ENCODE assay signal across 8 mouse cellular contexts in the genomic region with DNA sequence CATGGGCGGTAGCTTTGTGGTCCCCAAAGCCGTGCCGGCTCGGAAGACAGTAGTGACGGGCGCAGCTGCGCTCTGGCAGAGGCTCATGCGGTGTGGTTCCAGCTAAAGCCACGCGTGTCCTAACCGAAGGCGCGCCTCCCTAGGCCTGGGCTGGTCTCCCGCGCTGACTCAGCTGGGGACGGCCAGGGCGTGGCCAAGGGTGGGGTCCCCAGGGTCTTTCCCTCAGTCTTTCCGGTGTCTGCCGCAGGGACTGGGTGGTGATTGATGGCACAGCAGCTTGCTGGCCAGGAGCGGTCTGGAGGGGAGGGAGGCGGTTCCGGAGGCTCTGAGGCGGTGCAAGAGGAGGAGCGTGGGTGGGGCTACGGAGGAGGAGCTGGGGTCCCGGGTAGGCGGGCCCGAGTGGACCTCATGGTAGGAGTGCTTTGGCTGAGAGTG. TPM values are rescaled to one million over a fixed set of nuclear protein-coding genes. Genes with fewer than 3 reads are reported as not detected.
A peak's percentile ranks its signal among the peaks of the same experiment; 100 is the strongest.
DNase-seq lines count a peak whose midpoint lies in the region; ATAC-seq and TF ChIP-seq lines count a peak whose summit lies in the region.

No protein-coding gene starts in this region.

- H3K9ac ChIP-seq in forebrain, embryonic 12.5 days: peak overlapping the region; percentile 60
- peak overlapping the region; percentile 88 for H3K9ac ChIP-seq in heart, postnatal 0 days (replicated peaks; ENCODE audit: low read depth, low read length)
- H3K9ac ChIP-seq in neural tube, embryonic 14.5 days (replicated peaks; ENCODE audit: low read depth, low read length): peak overlapping the region; percentile 53

- no peak for TF ChIP-seq CTCF in brain, embryonic 14.5 days (IDR thresholded peaks at IDR 0.05; ENCODE audit: borderline replicate concordance, extremely low read depth, insufficient read depth, insufficient read length)
- TF ChIP-seq CTCF in heart, postnatal 0 days (IDR thresholded peaks at IDR 0.05; ENCODE audit: low read depth): no peak

- no peak overlapping the region for H3K27ac ChIP-seq in forebrain, embryonic 12.5 days
- H3K27ac ChIP-seq in heart, postnatal 0 days (ENCODE audit: low read depth): peak overlapping the region; percentile 99
- H3K27ac ChIP-seq in neural tube, embryonic 14.5 days (ENCODE audit: low read depth, low read length): no peak overlapping the region

- H3K36me3 ChIP-seq in forebrain, embryonic 12.5 days (replicated peaks): no peaks in the 10 kb centered on the region
- no peaks in the 10 kb centered on the region for H3K36me3 ChIP-seq in heart, postnatal 0 days (replicated peaks; ENCODE audit: control insufficient read depth, insufficient read depth, low read length)
- no peaks in the 10 kb centered on the region for H3K36me3 ChIP-seq in neural tube, embryonic 14.5 days (ENCODE audit: control insufficient read depth, insufficient read depth, low read length)

- peak; percentile 48; the same call in 1 of the 2 replicates for TF ChIP-seq EP300 in heart, postnatal 0 days (IDR thresholded peaks at IDR 0.05; ENCODE audit: low read depth)

- WGBS in forebrain, embryonic 12.5 days: under 1% methylated on average over 28 of the region's 28 CpGs
- under 1% methylated on average over 28 of the region's 28 CpGs for WGBS in heart, postnatal 0 days
- under 1% methylated on average over 28 of the region's 28 CpGs for WGBS in neural tube, embryonic 14.5 days

- H3K4me3 ChIP-seq in forebrain, embryonic 12.5 days (replicated peaks): peak overlapping the region; percentile 53
- peak overlapping the region; percentile 69 for H3K4me3 ChIP-seq in heart, postnatal 0 days (ENCODE audit: low read depth, low read length)
- peak overlapping the region; percentile 36 for H3K4me3 ChIP-seq in neural tube, embryonic 14.5 days (ENCODE audit: low read depth, low read length)

- peak; percentile 65 for ATAC-seq in CD4-positive, CD25-positive, alpha-beta regulatory T cell, adult 4 months
- peak; percentile 96 for ATAC-seq in forebrain, embryonic 12.5 days (ENCODE audit: low FRiP score)
- peak; percentile 90 for ATAC-seq in heart, postnatal 0 days (ENCODE audit: insufficient read depth, low read depth)
- peak; percentile 93 for ATAC-seq in neural tube, embryonic 14.5 days (ENCODE audit: low read depth)

- H3K4me2 ChIP-seq in forebrain, embryonic 12.5 days: peak overlapping the region; percentile 97
- peak overlapping the region; percentile 83 for H3K4me2 ChIP-seq in heart, postnatal 0 days (ENCODE audit: low read depth, low read length)
- H3K4me2 ChIP-seq in neural tube, embryonic 14.5 days (ENCODE audit: low read depth, low read length): peak overlapping the region; percentile 77

- H3K9me3 ChIP-seq in forebrain, embryonic 12.5 days: no peaks in the 10 kb centered on the region
- no peaks in the 10 kb centered on the region for H3K9me3 ChIP-seq in heart, postnatal 0 days (replicated peaks; ENCODE audit: control insufficient read depth, low read length)
- H3K9me3 ChIP-seq in neural tube, embryonic 14.5 days (ENCODE audit: control insufficient read depth, low read length): no peaks in the 10 kb centered on the region

- H3K4me1 ChIP-seq in forebrain, embryonic 12.5 days: peaks cover 20% of the 10 kb centered on the region
- peaks cover 51% of the 10 kb centered on the region for H3K4me1 ChIP-seq in heart, postnatal 0 days (ENCODE audit: control insufficient read depth, insufficient read depth)
- peaks cover 13% of the 10 kb centered on the region; the same call in 1 of the 2 replicates for H3K4me1 ChIP-seq in neural tube, embryonic 14.5 days (ENCODE audit: control insufficient read depth, insufficient read depth, low read length)

- no peak for TF ChIP-seq POLR2A in brain, embryonic 14.5 days (IDR thresholded peaks at IDR 0.05; ENCODE audit: borderline replicate concordance, extremely low read depth, insufficient read depth, insufficient read length, poor library complexity, severe bottlenecking)

- peak; percentile 90 for DNase-seq in brain, embryonic 14.5 days (ENCODE audit: low read depth)
- peak; percentile 95 for DNase-seq in heart, postnatal 0 days (ENCODE audit: low spot score)
- DNase-seq in kidney, postnatal 36 days: peak; percentile 97
- DNase-seq in lung, adult 18-20 months: peak; percentile 98
- peak; percentile 91 for DNase-seq in testis, postnatal 10 days (ENCODE audit: low spot score)

- H3K27me3 ChIP-seq in forebrain, embryonic 12.5 days: peaks cover 35% of the 10 kb centered on the region
- no peaks in the 10 kb centered on the region for H3K27me3 ChIP-seq in heart, postnatal 0 days (ENCODE audit: control insufficient read depth, insufficient read depth, low read length)
- H3K27me3 ChIP-seq in neural tube, embryonic 14.5 days (ENCODE audit: control insufficient read depth, insufficient read depth, low read length): peaks cover 7% of the 10 kb centered on the region; the same call in 1 of the 2 replicates

RNA-seq across cellular contexts. Expression of a gene that starts 54.2 kb away (rescaled TPM):
- 100 to 1,000 TPM; 175 to 217 TPM for polyA plus RNA-seq in CD4-positive, CD25-positive, alpha-beta regulatory T cell, adult 4 months (2017; shearing (Covaris generic))
- 26.0 and 31.7 TPM in 2 replicates for polyA plus RNA-seq in brain, embryonic 14.5 days (2012; rRNA removed)
- 19.6 and 19.9 TPM in 2 replicates for polyA plus RNA-seq in forebrain, embryonic 12.5 days (2016; fragmentation: Nextera tagmentation; extraction: Ambion mirVana)
- 120 and 135 TPM in 2 replicates for total RNA-seq in heart, postnatal 0 days (2014; rRNA removed; ENCODE audit: low replicate concordance)
- 140 and 168 TPM in 2 replicates for polyA plus RNA-seq in heart, postnatal 0 days (2015; fragmentation: Nextera tagmentation; extraction: Ambion mirVana)
- 41.4 and 50.4 TPM in 2 replicates for polyA plus RNA-seq in neural tube, embryonic 14.5 days (2014; fragmentation: Nextera tagmentation; extraction: Ambion mirVana)
